ENCODE assay signal across 30 mouse cellular contexts in the genomic region with DNA sequence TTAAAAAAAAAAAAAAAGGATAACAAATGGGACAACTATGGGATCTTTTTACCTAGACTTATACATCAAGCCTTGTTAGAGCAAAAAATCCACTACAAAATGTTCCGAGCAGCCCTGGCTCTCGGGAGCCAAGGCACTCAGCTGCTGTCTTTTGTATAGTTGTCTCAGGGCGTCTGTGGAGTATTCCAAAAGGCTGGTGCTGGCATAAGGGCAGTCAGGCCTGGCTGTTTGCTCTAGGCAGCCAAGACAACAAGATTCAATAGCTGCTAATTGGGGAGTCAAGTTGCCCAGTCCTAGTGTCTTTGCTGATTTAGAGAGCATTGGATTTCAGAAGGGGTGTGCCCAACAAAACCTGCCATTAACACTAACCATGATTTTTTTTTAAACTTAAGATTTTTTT. TPM values are rescaled to one million over a fixed set of nuclear protein-coding genes. Genes with fewer than 3 reads are reported as not detected.
"Had no signal": no experiment of that assay in that cellular context is flagged by ENCODE, and none has a peak within 500 bp of the region (broad histone marks: within the 10 kb centered on the region; RNA-seq: fewer than 3 reads in every experiment).

No protein-coding gene starts in this region.

- H3K9me3 ChIP-seq: limb, embryonic 10.5 days; limb, embryonic 13.5 days; liver, embryonic 12.5 days; liver, embryonic 15.5 days; lung, embryonic 15.5 days; megakaryocyte, embryonic 14.5 days; midbrain, embryonic 10.5 days; midbrain, embryonic 13.5 days; neural tube, embryonic 12.5 days; neural tube, embryonic 15.5 days had no signal

- H3K4me2 ChIP-seq: limb, embryonic 13.5 days; liver, embryonic 12.5 days; liver, embryonic 15.5 days; lung, embryonic 15.5 days; midbrain, embryonic 13.5 days; neural tube, embryonic 12.5 days; neural tube, embryonic 15.5 days had no signal

- ATAC-seq: liver, embryonic 12.5 days; midbrain, embryonic 13.5 days had no signal

- H3K27ac ChIP-seq: layer of hippocampus, adult 2 months; limb, embryonic 10.5 days; limb, embryonic 13.5 days; liver, embryonic 12.5 days; liver, embryonic 15.5 days; lung, embryonic 15.5 days; midbrain, embryonic 10.5 days; midbrain, embryonic 13.5 days; neural tube, embryonic 12.5 days; neural tube, embryonic 15.5 days; stomach, postnatal 0 days had no signal

- H3K36me3 ChIP-seq: liver, embryonic 12.5 days; liver, embryonic 15.5 days; lung, embryonic 15.5 days had no signal

- DNase-seq: kidney, adult 9 months; kidney, postnatal 14 days; kidney, postnatal 4 days; liver; lung, adult 18-20 months; lung, postnatal 10 days; lung, postnatal 36 days; right cerebral cortex, adult 18-20 months; right cerebral cortex, postnatal 14 days; right cerebral cortex, postnatal 4 days; thymus, adult 2 months; thymus, postnatal 14 days; thymus, postnatal 4 days had no signal

- H3K4me3 ChIP-seq: layer of hippocampus, adult 2 months; limb, embryonic 10.5 days; limb, embryonic 13.5 days; liver, embryonic 12.5 days; liver, embryonic 15.5 days; lung, embryonic 15.5 days; megakaryocyte, embryonic 14.5 days; midbrain, embryonic 10.5 days; midbrain, embryonic 13.5 days; neural tube, embryonic 12.5 days; neural tube, embryonic 15.5 days had no signal

- H3K9ac ChIP-seq: limb, embryonic 13.5 days; liver, embryonic 12.5 days; liver, embryonic 15.5 days; lung, embryonic 15.5 days; midbrain, embryonic 13.5 days; neural tube, embryonic 12.5 days; neural tube, embryonic 15.5 days had no signal

- H3K27me3 ChIP-seq: limb, embryonic 13.5 days; lung, embryonic 15.5 days; midbrain, embryonic 13.5 days; neural tube, embryonic 12.5 days; neural tube, embryonic 15.5 days had no signal

- H3K4me1 ChIP-seq: limb, embryonic 13.5 days; lung, embryonic 15.5 days; midbrain, embryonic 13.5 days; neural tube, embryonic 12.5 days; neural tube, embryonic 15.5 days had no signal

RNA-seq across cellular contexts. Expression of a gene that starts 26.4 kb away (rescaled TPM):
- total RNA-seq: layer of hippocampus, postnatal 10 days; layer of hippocampus, postnatal 36 days; left cerebral cortex, adult 8-10 months; left cerebral cortex, postnatal 14 days had no signal
- polyA plus RNA-seq: limb, embryonic 10.5 days; limb, embryonic 13.5 days; liver, embryonic 12.5 days; liver, embryonic 15.5 days; lung, embryonic 15.5 days; neural tube, embryonic 12.5 days; neural tube, embryonic 15.5 days; stomach, embryonic 14.5 days; stomach, postnatal 0 days had no signal

RNA-seq across cellular contexts. Expression of a gene that starts 59.8 kb away (rescaled TPM):
- total RNA-seq: layer of hippocampus, postnatal 10 days; left cerebral cortex, postnatal 14 days had no signal
- polyA plus RNA-seq: limb, embryonic 10.5 days; limb, embryonic 13.5 days; liver, embryonic 12.5 days; liver, embryonic 15.5 days; lung, embryonic 15.5 days; midbrain, embryonic 10.5 days; neural tube, embryonic 12.5 days; stomach, embryonic 14.5 days; stomach, postnatal 0 days; thymus, adult 2 months had no signal
